1 mouse cellular context compared by ENCODE assay signal in genomic region chr7:112165032-112165431, GRCm38 (mm10). TPM values are rescaled to one million over a fixed set of nuclear protein-coding genes. Genes with fewer than 3 reads are reported as not detected.
"Had no signal": no experiment of that assay in that cellular context is flagged by ENCODE, and none has a peak within 500 bp of the region (broad histone marks: within the 10 kb centered on the region; RNA-seq: fewer than 3 reads in every experiment).

No protein-coding gene starts in this region.

RNA-seq across cellular contexts. Expression of gene Dkk3, which starts 6.2 kb away (rescaled TPM):
- total RNA-seq: hematopoietic stem cell, adult 5-6 weeks had no signal
